Mouse (Mus musculus) small intestine, adult 2 months (tissue): Measurements from ENCODE around the gene Zc3hav1l.

Source experiments
- CTCF ChIP-seq: fragments of 200-500 bp; IDR thresholded peaks from 2 replicates; pipeline ENCODE4 v1.5.1; 2012; ENCODE audit warnings: low read depth, mild to moderate bottlenecking, control low read depth, inconsistent platforms, low read length, moderate library complexity, mixed read lengths; ENCODE audit not compliant: insufficient replicate concordance, insufficient read length; ENCODE audit errors: extremely low read depth
- POLR2A ChIP-seq: fragments of 200-500 bp; IDR thresholded peaks from 2 replicates; pipeline ENCODE4 v1.6.1; 2012; ENCODE audit warnings: low read depth, mild to moderate bottlenecking, control low read depth, inconsistent platforms, low read length, moderate library complexity

DNA sequence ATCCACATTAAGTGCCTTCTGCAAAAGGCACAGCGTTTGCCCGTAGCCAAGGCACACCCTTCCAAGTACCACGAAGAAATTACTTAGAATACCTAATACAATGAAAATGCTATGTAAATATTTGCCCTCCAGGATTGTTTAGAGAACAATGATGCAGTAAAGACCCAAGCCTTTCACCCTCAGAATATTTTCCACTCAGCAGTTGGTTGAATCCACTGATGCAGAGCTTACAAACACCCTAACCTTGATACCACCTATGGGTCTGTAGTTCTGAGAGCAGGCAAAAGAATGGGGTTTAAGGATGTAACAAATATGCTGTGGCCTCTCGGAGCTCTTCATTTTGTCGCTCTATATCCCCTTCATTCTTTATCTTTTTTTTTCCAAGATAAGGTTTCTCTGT lies 48.8 kb upstream of the Zc3hav1l start:
- TF ChIP-seq CTCF (no peak), POLR2A (no peak)
